Mouse (Mus musculus): ENCODE measurements at regions not wholly inside any gene's neighbourhood (a gene's known extent, or its start where the extent isn't known, plus 50 kb on each side); places are given as distances from the start of the nearest gene placed in this dataset.
A peak's percentile ranks its signal among the peaks of the same experiment; 100 is the strongest.

DNA sequence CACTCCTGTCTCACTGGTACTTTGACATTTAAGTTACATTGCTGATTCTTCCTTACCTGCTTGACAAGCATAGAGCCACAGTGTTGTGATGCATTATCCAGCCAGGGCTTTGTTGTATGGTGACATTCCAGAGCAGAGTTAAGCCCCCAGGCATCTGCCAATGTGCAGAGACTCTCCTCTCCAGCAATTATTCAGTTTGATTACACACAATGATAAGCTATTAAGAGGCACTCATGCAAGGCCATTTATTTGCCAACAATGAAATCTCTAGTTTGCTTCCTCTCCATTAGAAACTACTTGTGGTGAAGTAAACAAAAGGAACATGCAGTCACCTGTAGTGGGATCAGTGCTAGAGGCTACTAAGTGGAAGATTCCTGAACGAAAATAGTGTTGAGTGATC is 444.7 kb upstream of the Nova1 start:
- H3K4me1 ChIP-seq: no peaks in the 10 kb centered on the region
- no peaks in the 10 kb centered on the region for H3K36me3 ChIP-seq
- no peaks in the 10 kb centered on the region for H3K27me3 ChIP-seq (replicated peaks)
- WGBS: 27% methylated on average over 1 of the region's 1 CpGs
- H3K4me2 ChIP-seq: no peak overlapping the region
- H3K9me3 ChIP-seq: no peaks in the 10 kb centered on the region
- no peak overlapping the region for H3K27ac ChIP-seq
- ATAC-seq (ENCODE audit: insufficient read depth, low FRiP score, low read depth): no peak
- no peak overlapping the region for H3K9ac ChIP-seq
- H3K4me3 ChIP-seq (replicated peaks): no peak overlapping the region

DNA sequence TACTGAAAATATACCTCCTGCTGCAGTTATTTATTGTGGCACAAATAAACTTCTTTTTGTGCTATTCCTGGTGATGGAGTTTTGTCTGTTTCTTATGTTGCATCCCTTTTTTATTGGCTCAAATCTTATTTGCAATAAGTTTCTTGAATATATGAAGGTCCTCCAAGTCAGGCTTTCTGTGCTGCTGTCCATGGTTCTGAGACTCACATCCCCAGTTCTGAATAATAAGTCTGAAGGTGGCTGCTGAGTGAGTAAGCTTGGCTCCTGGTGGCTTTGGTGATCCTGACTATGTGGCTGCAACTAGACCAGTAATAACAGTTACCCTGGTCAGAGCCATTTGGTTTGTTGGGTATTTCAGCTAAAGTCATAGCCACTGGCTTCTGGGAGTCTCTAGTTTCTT is 433.6 kb upstream of the Nova1 start:
- Histone ChIP-seq H3K4me2 (no peak overlapping the region), H3K36me3 (no peaks in the 10 kb centered on the region), H3K9ac (no peak overlapping the region), H3K27ac (no peak overlapping the region), H3K4me1 (no peaks in the 10 kb centered on the region), H3K9me3 (no peaks in the 10 kb centered on the region), H3K27me3 (replicated peaks) (no peaks in the 10 kb centered on the region), H3K4me3 (replicated peaks) (no peak overlapping the region)
- no peak for ATAC-seq (ENCODE audit: insufficient read depth, low FRiP score, low read depth)

DNA sequence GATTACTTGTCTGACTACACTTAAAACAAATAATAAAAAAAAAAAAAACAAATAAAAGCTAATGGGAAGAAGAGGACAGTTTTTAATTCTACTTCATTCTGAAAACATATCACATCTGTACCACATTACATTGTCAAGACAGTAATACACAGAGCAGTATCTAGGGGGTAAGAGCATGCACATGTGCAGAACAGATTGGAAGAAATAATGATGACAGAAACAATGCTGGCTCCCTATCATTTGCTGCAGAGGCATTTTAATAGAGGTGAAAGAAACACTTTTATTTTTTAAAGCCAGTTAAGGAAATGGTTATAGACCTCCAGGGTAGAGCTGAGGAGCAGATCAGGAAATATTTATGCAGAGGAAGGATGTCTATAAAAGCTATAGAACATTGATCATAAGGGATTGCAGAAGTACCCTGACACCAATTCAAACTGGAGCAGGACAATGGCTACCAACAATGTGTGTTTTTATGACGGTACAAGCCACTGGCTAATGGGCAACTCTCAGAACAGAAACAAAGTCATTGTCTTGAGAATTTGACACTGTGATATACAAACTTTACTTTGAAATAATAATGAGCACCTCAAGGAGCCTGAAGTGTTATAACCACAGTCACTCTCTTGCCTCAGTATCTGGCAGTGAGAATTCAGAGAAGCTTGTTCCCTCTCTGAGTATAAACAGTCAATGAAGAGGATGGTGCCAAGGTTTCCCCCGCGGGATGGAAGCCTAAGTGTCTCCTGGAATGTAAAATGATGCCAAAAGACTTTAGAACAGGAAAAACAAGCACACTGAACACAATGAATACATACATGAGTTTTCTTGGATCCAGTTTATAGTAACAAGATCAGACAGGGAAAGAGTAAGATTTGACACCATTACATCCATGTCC is 425.1 kb upstream of the Nova1 start:
- Histone ChIP-seq H3K9me3 (no peaks in the 10 kb centered on the region), H3K36me3 (no peaks in the 10 kb centered on the region), H3K4me2 (no peak overlapping the region), H3K9ac (no peak overlapping the region), H3K27ac (no peak overlapping the region), H3K4me1 (no peaks in the 10 kb centered on the region), H3K4me3 (replicated peaks) (no peak overlapping the region), H3K27me3 (replicated peaks) (no peaks in the 10 kb centered on the region)
- WGBS: 52% methylated on average over 3 of the region's 3 CpGs
- no peak for ATAC-seq (ENCODE audit: insufficient read depth, low FRiP score, low read depth)

DNA sequence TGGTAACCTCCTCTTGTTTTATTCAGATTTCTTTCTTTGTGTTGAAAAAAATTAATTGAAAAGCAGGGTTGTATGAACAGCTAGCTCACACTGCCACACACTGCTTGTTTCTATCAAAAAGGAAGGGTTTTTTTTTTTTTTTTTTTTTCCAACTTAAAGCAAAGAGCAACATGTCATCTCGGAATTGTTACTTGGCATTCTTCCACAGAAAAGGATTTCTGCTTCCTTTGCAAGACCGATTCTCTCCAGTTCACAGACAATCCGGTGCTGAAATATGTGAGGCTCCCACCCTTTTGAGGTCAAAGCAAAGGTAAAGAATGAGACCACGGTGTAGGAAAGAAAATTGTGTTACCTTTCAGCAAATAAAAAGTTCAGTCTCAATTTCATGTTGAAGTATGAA is 401.3 kb upstream of the Nova1 start:
- Histone ChIP-seq H3K9me3 (no peaks in the 10 kb centered on the region), H3K4me3 (replicated peaks) (no peak overlapping the region), H3K27me3 (replicated peaks) (no peaks in the 10 kb centered on the region), H3K9ac (no peak overlapping the region), H3K4me2 (no peak overlapping the region), H3K27ac (no peak overlapping the region), H3K36me3 (no peaks in the 10 kb centered on the region), H3K4me1 (no peaks in the 10 kb centered on the region)
- WGBS: 28% methylated on average over 4 of the region's 4 CpGs
- no peak for ATAC-seq (ENCODE audit: insufficient read depth, low FRiP score, low read depth)

DNA sequence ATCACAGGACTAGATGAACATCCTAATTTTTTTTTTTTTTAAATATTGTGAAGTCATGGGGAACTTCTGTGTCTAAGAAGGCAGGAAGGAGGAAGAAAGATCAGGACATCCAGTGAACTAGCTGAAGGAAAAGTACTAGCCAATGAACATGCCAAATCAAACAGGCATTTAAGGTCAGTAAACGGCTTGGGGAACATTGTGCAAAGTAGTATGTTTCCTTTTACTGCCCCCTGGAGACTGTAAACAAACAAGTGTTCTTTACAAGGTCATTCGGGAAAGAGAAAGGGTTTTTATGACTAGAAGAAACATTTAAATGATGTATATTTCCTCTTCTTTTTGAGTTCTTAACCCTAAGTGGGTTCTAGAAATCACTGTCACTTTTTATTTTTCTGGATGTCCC is 400.6 kb upstream of the Nova1 start:
- WGBS: 37% methylated on average over 2 of the region's 2 CpGs
- H3K4me1 ChIP-seq: no peaks in the 10 kb centered on the region
- ATAC-seq (ENCODE audit: insufficient read depth, low FRiP score, low read depth): no peak
- H3K4me3 ChIP-seq (replicated peaks): no peak overlapping the region
- no peak overlapping the region for H3K4me2 ChIP-seq
- no peak overlapping the region for H3K27ac ChIP-seq
- H3K27me3 ChIP-seq (replicated peaks): no peaks in the 10 kb centered on the region
- no peaks in the 10 kb centered on the region for H3K36me3 ChIP-seq
- no peaks in the 10 kb centered on the region for H3K9me3 ChIP-seq
- no peak overlapping the region for H3K9ac ChIP-seq

DNA sequence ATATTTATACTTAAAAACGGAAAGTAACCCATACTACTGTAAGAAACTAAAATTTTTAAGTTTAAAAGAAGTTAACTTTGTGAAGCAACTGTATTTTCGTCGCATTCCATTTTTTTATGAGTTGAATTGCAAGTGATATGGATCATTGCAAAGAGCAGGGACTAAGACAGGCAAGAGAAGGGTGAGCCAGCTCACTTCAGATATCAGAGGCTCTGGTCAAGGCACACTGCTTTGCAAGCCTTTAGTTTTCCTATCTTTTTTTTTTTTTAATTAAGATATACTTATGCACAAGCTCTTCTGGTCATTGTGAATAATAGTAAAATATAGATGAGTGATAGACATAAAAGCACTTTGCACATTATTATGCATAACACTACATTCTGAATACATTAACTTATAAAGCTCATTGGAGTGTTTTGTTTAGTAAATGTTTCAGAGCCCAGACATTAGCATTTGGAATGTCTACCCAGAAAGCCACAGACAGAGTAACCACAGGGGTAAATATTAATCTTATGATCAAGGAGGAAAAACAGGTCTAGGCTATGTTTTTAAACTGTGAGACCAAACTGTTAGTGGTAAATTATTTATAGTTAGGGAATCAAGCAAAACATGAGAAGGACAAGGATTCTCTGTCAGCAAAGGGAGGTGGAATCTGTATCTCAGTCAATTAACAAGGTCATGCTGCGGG is 392.8 kb upstream of the Nova1 start:
- no peaks in the 10 kb centered on the region for H3K36me3 ChIP-seq
- H3K27me3 ChIP-seq (replicated peaks): no peaks in the 10 kb centered on the region
- no peak overlapping the region for H3K4me2 ChIP-seq
- ATAC-seq (ENCODE audit: insufficient read depth, low FRiP score, low read depth): no peak
- WGBS: 74% methylated on average over 4 of the region's 4 CpGs
- no peak overlapping the region for H3K4me3 ChIP-seq (replicated peaks)
- no peak overlapping the region for H3K27ac ChIP-seq
- no peaks in the 10 kb centered on the region for H3K4me1 ChIP-seq
- H3K9me3 ChIP-seq: no peaks in the 10 kb centered on the region
- no peak overlapping the region for H3K9ac ChIP-seq

DNA sequence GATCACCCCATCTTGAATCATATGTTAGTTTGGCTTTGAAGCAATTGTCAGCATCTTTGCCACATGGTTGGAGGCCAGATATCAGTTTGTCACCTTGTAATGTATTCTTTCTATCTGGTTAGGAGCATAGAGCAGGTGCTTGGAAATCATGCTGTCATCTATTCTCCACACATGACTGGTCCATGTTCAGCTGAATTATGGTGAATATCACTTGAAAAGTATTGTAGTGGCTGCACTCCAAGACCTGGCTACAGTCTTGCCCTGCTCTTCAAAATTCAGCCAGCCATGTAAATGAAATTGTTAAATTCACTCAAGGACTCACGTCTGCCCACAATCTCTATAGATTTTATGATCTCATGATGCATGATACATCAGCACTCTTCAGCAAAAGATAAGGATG is 384.2 kb upstream of the Nova1 start:
- Histone ChIP-seq H3K4me3 (replicated peaks) (no peak overlapping the region), H3K9ac (no peak overlapping the region), H3K36me3 (no peaks in the 10 kb centered on the region), H3K4me2 (no peak overlapping the region), H3K27ac (no peak overlapping the region), H3K9me3 (no peaks in the 10 kb centered on the region), H3K4me1 (no peaks in the 10 kb centered on the region), H3K27me3 (replicated peaks) (no peaks in the 10 kb centered on the region)
- ATAC-seq (ENCODE audit: insufficient read depth, low FRiP score, low read depth): no peak
- 55% methylated on average over 1 of the region's 1 CpGs for WGBS

DNA sequence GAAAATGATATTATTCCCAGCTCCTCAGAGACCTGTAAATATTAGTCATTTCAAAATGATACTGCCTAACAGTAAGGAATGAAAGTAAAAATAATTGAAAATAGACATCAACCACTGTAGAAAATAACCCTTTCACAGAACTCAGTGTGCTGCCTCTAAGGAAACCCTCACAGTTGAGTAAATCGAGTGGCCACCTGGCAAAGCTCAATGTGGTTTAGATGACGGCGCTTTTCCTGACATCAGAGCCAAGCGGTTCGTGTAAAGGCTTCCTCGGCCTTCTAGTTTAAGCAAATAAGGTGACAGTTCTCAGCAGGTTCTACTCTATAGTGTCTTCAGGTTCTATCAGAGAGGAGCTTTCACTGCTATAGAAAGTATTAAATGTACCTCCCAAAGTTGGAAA is 379.9 kb upstream of the Nova1 start:
- no peaks in the 10 kb centered on the region for H3K9me3 ChIP-seq
- H3K36me3 ChIP-seq: no peaks in the 10 kb centered on the region
- H3K4me1 ChIP-seq: no peaks in the 10 kb centered on the region
- no peak overlapping the region for H3K27ac ChIP-seq
- no peak overlapping the region for H3K4me2 ChIP-seq
- 52% methylated on average over 6 of the region's 6 CpGs for WGBS
- no peak overlapping the region for H3K9ac ChIP-seq
- ATAC-seq (ENCODE audit: insufficient read depth, low FRiP score, low read depth): no peak
- H3K27me3 ChIP-seq (replicated peaks): no peaks in the 10 kb centered on the region
- H3K4me3 ChIP-seq (replicated peaks): no peak overlapping the region

DNA sequence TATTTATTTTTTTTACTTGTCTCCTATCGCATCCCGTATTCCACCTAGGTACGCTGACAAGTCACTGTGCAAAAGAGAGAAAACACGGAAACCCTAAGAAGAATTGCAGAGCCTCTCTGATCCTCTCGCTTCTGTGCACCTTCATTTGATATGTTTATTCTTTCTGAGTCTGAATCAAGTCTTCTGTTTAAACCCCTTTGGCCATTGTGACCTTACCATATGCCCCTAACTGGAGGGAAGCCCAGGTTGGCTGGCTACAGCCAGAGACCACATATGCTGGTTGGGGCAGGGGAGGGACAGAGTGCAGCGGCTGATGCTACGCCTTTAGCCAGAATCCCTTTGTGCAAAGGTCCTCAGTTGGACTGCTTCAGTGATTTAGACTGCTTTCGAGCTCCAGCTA is 346.0 kb upstream of the Nova1 start:
- 55% methylated on average over 8 of the region's 8 CpGs for WGBS
- no peak for ATAC-seq (ENCODE audit: insufficient read depth, low FRiP score, low read depth)

DNA sequence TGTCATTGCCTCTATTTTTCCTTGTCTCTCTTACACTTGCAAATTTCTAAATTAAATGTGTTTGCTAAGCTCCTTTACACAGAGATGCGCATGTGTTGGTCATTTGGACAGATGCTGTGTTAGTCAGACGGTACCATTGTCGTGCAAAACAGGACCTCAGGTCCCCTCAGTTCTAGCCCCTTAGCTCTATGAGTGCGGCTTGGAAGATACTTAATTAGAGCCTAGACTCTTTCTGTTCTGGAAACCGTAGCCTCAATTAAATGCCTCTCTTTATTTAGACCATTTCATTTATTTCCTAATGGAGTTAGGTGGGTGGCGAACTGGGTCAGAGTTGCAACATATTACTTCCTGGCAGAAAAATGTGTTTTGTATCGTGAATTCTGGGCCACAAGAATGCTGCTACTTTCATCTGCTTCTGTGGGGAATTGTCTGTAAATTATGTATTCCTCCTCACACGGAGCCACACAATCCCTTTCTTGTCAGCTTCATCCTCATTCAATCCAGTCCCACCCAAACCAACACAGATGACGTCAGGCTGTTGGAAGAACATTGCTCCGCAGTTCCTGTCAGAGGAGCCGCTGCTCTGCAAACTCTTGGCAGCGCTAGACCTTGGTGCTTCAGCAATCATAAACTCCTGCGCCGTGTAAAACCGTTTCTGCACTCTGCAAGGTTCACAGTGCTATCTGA is 345.4 kb upstream of the Nova1 start:
- H3K27me3 ChIP-seq (replicated peaks): no peaks in the 10 kb centered on the region
- no peaks in the 10 kb centered on the region for H3K4me1 ChIP-seq
- no peak overlapping the region for H3K4me3 ChIP-seq (replicated peaks)
- H3K9me3 ChIP-seq: no peaks in the 10 kb centered on the region
- H3K9ac ChIP-seq: no peak overlapping the region
- peak overlapping the region; percentile 35 for H3K4me2 ChIP-seq
- ATAC-seq (ENCODE audit: insufficient read depth, low FRiP score, low read depth): no peak
- H3K27ac ChIP-seq: no peak overlapping the region
- WGBS: 31% methylated on average over 15 of the region's 15 CpGs
- no peaks in the 10 kb centered on the region for H3K36me3 ChIP-seq

More for the DNA sequence above, 346.0 kb upstream of the Nova1 start:
- no peak overlapping the region for H3K27ac ChIP-seq
- H3K9ac ChIP-seq: no peak overlapping the region
- H3K4me1 ChIP-seq: no peaks in the 10 kb centered on the region
- H3K4me2 ChIP-seq: peak overlapping the region; percentile 35
- no peaks in the 10 kb centered on the region for H3K36me3 ChIP-seq
- H3K9me3 ChIP-seq: no peaks in the 10 kb centered on the region
- H3K27me3 ChIP-seq (replicated peaks): no peaks in the 10 kb centered on the region
- no peak overlapping the region for H3K4me3 ChIP-seq (replicated peaks)

DNA sequence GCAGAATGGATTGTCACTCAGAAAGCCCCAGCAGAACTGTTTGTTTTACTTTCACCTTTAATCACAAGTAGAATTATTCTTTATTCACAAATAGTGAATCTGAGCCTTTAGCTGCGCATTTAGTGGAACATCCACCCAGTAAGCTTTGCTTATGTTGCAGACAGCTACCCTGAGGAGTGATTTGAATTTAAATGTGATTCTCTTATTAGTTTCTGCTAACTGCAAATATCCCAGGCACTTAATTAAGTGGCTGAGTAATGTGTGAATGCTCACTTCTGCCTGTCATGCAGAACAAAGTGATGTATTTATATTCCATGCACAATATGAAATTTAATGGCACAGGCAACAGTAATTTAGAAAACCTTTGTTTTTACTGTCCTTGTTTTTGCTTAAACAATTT is 344.4 kb upstream of the Nova1 start:
- no peaks in the 10 kb centered on the region for H3K4me1 ChIP-seq
- H3K9me3 ChIP-seq: no peaks in the 10 kb centered on the region
- no peak overlapping the region for H3K27ac ChIP-seq
- no peaks in the 10 kb centered on the region for H3K27me3 ChIP-seq (replicated peaks)
- no peaks in the 10 kb centered on the region for H3K36me3 ChIP-seq
- 36% methylated on average over 1 of the region's 1 CpGs for WGBS
- H3K4me3 ChIP-seq (replicated peaks): no peak overlapping the region
- no peak overlapping the region for H3K4me2 ChIP-seq
- no peak overlapping the region for H3K9ac ChIP-seq
- no peak for ATAC-seq (ENCODE audit: insufficient read depth, low FRiP score, low read depth)

DNA sequence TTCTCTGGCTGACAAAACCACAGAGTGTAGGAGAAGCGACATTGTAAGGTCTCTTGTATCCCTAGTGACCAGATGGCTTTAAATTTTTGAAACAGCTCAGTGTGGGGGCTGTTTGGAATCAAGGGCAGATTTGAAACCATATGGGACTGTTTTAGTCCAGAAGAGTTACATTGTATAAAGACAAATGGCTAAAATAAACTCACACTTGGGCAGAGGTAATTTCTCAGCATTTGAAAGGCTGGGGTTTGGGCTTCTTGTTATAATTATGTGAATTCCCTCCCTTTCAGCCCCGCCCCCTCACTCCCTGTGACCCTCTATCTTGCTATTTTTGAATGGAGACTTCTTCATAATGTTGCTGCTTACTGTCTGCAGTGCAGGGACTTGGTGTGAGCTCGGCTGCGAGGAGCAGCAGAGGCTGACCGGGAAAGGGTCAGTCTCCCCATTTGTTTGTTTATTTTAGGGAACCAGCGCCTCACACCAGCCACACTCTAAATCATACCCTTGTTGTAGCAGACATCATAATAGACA is 344.0 kb upstream of the Nova1 start:
- Histone ChIP-seq H3K27ac (no peak overlapping the region), H3K4me2 (no peak overlapping the region), H3K27me3 (replicated peaks) (no peaks in the 10 kb centered on the region), H3K4me3 (replicated peaks) (no peak overlapping the region), H3K9me3 (no peaks in the 10 kb centered on the region), H3K9ac (no peak overlapping the region), H3K36me3 (no peaks in the 10 kb centered on the region), H3K4me1 (no peaks in the 10 kb centered on the region)
- 12% methylated on average over 6 of the region's 6 CpGs for WGBS
- ATAC-seq (ENCODE audit: insufficient read depth, low FRiP score, low read depth): peak; percentile 43; the same call in 1 of the 2 replicates

Data from stomach, embryonic 15.5 days (tissue).